Mouse (Mus musculus) G1E (cell line): ENCODE data around the gene Fndc8. TPM values are rescaled to one million over a fixed set of nuclear protein-coding genes. Genes with fewer than 3 reads are reported as not detected.
"Not testable (repeated sequence)": the region's sequence is repeated elsewhere in the genome, so short reads cannot be mapped to it uniquely, and the experiment has no call there.

Experiments used
- ATAC-seq: 2 replicates; pipeline ENCODE4 v1.8.0; 2016; ENCODE audit warnings: mild to moderate bottlenecking; ENCODE audit not compliant: insufficient number of reproducible peaks, poor library complexity, low FRiP score, severe bottlenecking; ENCODE audit errors: extremely low read depth
- DNase-seq: peaks from one replicate; pipeline ENCODE4 v3.0.0; 2012; ENCODE audit warnings: low spot score
- H3K27me3 ChIP-seq: 2 replicates; pipeline ENCODE4 v1.6.1; 2012; ENCODE audit warnings: mild to moderate bottlenecking, low read length, inconsistent platforms; ENCODE audit not compliant: insufficient read depth
- H3K36me3 ChIP-seq: replicated peaks from 2 replicates; pipeline ENCODE3; 2012; ENCODE audit warnings: mild to moderate bottlenecking, inconsistent platforms
- H3K4me1 ChIP-seq: 2 replicates; pipeline ENCODE4 v1.6.1; 2012; ENCODE audit warnings: low read depth, low read length, inconsistent platforms, mixed read lengths; ENCODE audit not compliant: insufficient read depth
- H3K4me3 ChIP-seq: 2 replicates; pipeline ENCODE4 v1.5.1; 2012; ENCODE audit warnings: low read depth, mild to moderate bottlenecking, inconsistent platforms, low read length, moderate library complexity, mixed read lengths
- H3K9me3 ChIP-seq: replicated peaks from 2 replicates; pipeline ENCODE4 v1.6.1; 2012; ENCODE audit warnings: inconsistent platforms
- CTCF ChIP-seq: IDR thresholded peaks from 2 replicates; pipeline ENCODE4 v1.5.1; 2012; ENCODE audit warnings: low read depth, low read length, inconsistent platforms, mixed read lengths
- GATA1 ChIP-seq: IDR thresholded peaks from 2 replicates; pipeline ENCODE4 v1.6.1; 2012; ENCODE audit warnings: borderline replicate concordance, low read length, inconsistent platforms, mixed read lengths
- GATA2 ChIP-seq: IDR thresholded peaks from 2 replicates; pipeline ENCODE4 v1.6.1; 2012; ENCODE audit warnings: low read depth, low read length, inconsistent platforms, borderline replicate concordance
- POLR2AphosphoS5 ChIP-seq: IDR thresholded peaks from 2 replicates; pipeline ENCODE4 v1.6.1; 2012; ENCODE audit warnings: low read depth, low read length, inconsistent platforms; ENCODE audit not compliant: insufficient replicate concordance
- TAL1 ChIP-seq: conservative IDR thresholded peaks from 2 replicates; pipeline ENCODE4 v1.6.1; 2012; ENCODE audit warnings: low read depth, low read length, inconsistent platforms, mixed read lengths
- polyA plus RNA-seq: library from polyadenylated mRNA; stranded (reverse); fragments of >175 nt; gene quantifications from 2 replicates; pipeline ENCODE4 v1.2.3, GENCODE M21; 2012
- total RNA-seq, 2 experiments: library from RNA; stranded (forward) in 1 of 2; stranded (reverse) in 1 of 2; fragments of 200-1000 nt in 1 of 2; fragments of >200 nt in 1 of 2; fragmentation: Nextera tagmentation in 1 of 2; gene quantifications; 2 replicates each; pipeline ENCODE4 v1.2.3; 2014 to 2017

Fndc8 gene
- total and polyA plus RNA-seq, 3 experiments, result 0.05 TPM; not detected in 2

DNA sequence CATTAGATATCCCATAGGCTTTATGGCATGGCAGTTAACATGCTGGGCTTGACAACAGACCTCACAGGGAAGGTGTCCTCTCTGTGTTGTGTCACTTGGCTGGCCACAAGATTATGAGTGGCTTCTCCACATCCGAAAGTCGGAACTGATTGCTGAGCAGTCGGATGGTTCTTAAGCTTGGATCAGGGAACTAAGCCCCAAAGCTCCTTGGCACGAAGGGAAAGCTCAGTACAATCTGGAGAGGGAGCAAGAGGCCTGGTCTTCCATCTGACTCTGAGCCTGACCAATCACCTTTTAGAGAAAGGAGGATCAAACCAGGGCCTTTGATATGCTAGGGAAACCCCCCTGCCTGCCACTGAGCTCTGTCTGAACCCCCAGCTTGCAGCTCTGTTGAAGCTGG, 29.8 kb downstream of the Fndc8 start:
- TF ChIP-seq TAL1 (no peak), GATA1 (no peak)
- Histone ChIP-seq H3K36me3 (no peaks in the 10 kb centered on the region), H3K4me1 (no peaks in the 10 kb centered on the region), H3K4me3 (no peak overlapping the region), H3K9me3 (peaks cover 3% of the 10 kb centered on the region; the same call in 1 of the 2 replicates), H3K27me3 (peaks cover 27% of the 10 kb centered on the region)
- ATAC-seq (no peak), DNase-seq (no peak)

DNA sequence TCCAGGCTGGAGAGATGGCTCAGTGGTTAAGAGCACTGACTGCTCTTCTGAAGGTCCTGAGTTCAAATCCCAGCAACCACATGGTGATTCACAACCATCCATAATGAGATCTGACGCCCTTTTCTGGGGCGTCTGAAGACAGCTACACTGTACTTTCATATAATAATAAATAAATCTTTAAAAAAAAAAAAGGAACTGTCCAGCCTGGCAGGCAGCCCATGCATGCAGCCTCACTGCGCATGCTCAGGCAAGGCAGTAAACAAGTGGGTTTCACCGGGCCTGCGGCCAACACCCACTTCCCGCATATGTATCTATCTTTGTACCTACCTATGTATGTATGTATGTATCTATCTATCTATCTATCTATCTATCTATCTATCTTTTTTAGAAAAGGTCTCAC, 32.0 kb downstream of the Fndc8 start:
- H3K27me3 ChIP-seq, result peaks cover 12% of the 10 kb centered on the region
- ATAC-seq, result not testable (repeated sequence)

DNA sequence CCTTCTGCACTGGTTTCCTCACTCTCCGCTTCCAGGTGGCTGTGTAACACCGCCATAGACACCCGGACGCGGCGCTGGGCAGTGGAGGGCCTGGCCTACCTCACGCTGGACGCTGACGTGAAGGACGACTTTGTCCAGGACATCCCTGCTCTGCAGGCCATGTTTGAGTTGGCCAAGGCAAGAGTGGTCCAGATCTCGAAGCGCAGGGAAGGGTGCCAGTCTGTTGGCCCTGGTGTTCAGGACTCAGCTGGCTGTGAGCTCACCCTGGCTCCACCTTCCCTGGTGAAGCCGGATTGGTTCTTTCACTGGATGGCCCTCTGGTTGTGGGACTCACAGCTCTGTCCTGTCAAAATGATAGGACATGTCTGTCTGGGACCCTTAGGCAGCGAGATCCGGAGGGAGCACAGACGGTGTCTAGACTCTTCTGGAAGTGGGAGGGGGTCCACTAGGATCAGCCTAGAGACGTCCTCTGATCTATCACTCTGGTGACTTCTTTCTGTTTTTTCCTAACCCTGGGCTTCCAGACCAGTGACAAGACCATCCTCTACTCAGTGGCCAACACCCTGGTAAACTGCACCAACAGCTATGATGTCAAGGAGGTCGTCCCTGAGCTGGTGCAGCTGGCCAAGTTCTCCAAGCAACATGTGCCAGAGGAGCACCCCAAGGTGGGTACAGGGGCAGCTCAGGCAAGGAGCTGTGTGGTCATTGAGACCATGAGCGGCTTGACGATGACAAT, 37.1 kb downstream of the Fndc8 start:
- TF ChIP-seq POLR2AphosphoS5, result no peak
- no peak for TF ChIP-seq GATA2
- TF ChIP-seq TAL1, result no peak
- no peak for TF ChIP-seq CTCF
- TF ChIP-seq GATA1, result no peak
- H3K4me1 ChIP-seq, result no peaks in the 10 kb centered on the region
- ATAC-seq, result no peak
- no peak for DNase-seq
- H3K27me3 ChIP-seq, result no peaks in the 10 kb centered on the region; the same call in 1 of the 2 replicates
- H3K9me3 ChIP-seq, result peaks cover 44% of the 10 kb centered on the region
- peak overlapping the region; percentile 21; the same call in 1 of the 2 replicates for H3K4me3 ChIP-seq
- H3K36me3 ChIP-seq, result no peaks in the 10 kb centered on the region

More for the DNA sequence above, 32.0 kb downstream of the Fndc8 start:
- not testable (repeated sequence) for H3K4me3 ChIP-seq, H3K36me3 ChIP-seq, H3K4me1 ChIP-seq, DNase-seq, H3K9me3 ChIP-seq

DNA sequence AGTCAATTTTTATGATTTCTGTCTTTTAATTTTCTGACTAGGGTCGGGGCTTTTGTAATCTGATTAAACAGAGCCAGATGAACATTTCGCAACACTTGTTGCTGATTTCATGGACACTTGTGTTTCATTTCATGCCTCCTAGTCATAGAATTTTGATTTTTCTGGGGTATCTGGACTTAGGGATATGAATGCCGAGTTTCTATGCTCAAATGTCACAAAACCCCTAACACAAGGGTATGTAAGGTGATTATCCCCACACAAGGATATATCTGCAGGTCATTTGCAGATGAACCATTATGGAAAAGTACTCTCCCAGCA, 37.7 kb downstream of the Fndc8 start:
- TF ChIP-seq GATA1, result no peak
- TF ChIP-seq GATA2, result no peak
- TF ChIP-seq POLR2AphosphoS5, result no peak
- TF ChIP-seq TAL1, result no peak
- no peak for TF ChIP-seq CTCF
- no peaks in the 10 kb centered on the region for H3K4me1 ChIP-seq
- DNase-seq (no peak), ATAC-seq (no peak)
- H3K4me3 ChIP-seq, result no peak overlapping the region
- H3K9me3 ChIP-seq, result peaks cover 47% of the 10 kb centered on the region
- no peaks in the 10 kb centered on the region for H3K36me3 ChIP-seq
- no peaks in the 10 kb centered on the region; the same call in 1 of the 2 replicates for H3K27me3 ChIP-seq

DNA sequence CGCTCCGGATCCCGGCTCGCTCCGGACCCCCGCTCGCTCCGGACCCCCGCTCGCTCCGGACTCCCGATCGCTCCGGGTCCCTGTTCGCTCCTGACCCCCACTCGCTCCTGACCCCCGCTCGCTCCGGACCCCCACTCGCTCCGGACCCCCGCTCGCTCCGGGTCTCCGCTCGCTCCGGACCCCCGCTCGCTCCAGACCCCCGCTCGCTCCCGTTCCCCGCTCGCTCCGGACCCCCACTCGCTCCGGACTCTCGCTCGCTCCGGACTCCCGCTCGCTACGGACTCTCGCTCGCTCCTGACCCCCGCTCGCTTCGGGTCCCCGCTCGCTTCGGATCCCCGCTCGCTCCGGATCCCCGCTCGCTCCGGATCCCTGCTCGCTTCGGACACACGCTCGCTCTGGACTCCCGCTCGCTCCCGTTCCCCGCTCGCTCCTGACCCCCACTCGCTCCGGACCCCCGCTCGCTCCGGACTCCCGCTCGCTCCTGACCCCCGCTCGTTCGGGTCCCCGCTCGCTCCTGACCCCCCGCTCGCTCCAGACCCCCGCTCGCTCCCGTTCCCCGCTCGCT, 38.5 kb downstream of the Fndc8 start:
- DNase-seq, H3K27me3 ChIP-seq, ATAC-seq: not testable (repeated sequence)

DNA sequence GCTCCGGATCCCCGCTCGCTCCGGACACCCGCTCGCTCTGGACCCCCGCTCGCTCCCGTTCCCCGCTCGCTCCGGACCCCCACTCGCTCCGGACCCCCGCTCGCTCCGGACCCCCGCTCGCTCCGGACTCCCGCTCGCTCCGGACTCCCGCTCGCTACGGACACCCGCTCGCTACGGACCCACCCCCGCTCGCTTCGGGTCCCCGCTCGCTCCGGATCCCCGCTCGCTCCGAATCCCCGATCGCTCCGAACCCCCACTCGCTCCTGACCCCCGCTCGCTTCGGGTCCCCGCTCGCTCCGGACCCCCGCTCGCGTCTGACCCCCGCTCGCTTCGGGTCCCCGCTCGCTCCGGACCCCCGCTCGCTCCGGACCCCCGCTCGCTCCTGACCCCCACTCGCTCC, 39.2 kb downstream of the Fndc8 start:
- not testable (repeated sequence) for H3K36me3 ChIP-seq, H3K4me1 ChIP-seq, H3K27me3 ChIP-seq, ATAC-seq, H3K4me3 ChIP-seq, DNase-seq
- H3K9me3 ChIP-seq, result peaks cover 47% of the 10 kb centered on the region

More for the DNA sequence above, 38.5 kb downstream of the Fndc8 start:
- not testable (repeated sequence) for H3K36me3 ChIP-seq, H3K4me1 ChIP-seq, H3K4me3 ChIP-seq
- peaks cover 47% of the 10 kb centered on the region for H3K9me3 ChIP-seq

DNA sequence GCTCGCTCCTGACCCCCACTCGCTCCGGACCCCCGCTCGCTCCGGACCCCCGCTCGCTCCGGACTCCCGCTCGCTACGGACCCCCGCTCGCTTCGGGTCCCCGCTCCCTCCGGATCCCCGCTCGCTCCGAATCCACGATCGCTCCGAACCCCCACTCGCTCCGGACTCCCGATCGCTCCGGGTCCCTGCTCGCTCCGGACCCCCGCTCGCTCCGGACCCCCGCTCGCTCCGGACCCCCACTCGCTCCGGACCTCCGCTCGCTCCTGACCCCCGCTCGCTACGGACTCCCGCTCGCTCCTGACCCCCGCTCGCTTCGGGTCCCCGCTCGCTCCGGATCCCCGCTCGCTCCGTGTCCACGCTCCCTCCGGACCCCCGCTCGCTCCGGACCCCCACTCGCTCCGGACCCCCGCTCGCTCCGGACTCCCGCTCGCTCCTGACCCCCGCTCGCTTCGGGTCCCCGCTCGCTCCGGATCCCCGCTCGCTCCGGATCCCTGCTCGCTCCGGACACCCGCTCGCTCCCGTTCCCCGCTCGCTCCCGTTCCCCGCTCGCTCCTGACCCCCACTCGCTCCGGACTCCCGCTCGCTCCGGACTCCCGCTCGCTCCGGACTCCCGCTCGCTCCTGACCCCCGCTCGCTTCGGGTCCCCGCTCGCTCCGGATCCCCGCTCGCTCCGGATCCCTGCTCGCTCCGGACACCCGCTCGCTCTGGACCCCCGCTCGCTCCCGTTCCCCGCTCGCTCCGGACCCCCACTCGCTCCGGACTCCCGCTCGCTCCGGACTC, 39.9 kb downstream of the Fndc8 start:
- peaks cover 44% of the 10 kb centered on the region for H3K9me3 ChIP-seq
- not testable (repeated sequence) for ATAC-seq, H3K4me1 ChIP-seq, H3K27me3 ChIP-seq, H3K4me3 ChIP-seq, DNase-seq, H3K36me3 ChIP-seq
